In genomic region chr9:119008871-119009270, GRCm38 (mm10) we compare ENCODE assay signal across 25 mouse cellular contexts. TPM values are rescaled to one million over a fixed set of nuclear protein-coding genes. Genes with fewer than 3 reads are reported as not detected.
DNase-seq lines count a peak whose midpoint lies in the region; ATAC-seq and TF ChIP-seq lines count a peak whose summit lies in the region.
"Had no signal": no experiment of that assay in that cellular context is flagged by ENCODE, and none has a peak within 500 bp of the region (broad histone marks: within the 10 kb centered on the region; RNA-seq: fewer than 3 reads in every experiment).

No protein-coding gene starts in this region.

- TF ChIP-seq CTCF in left cerebral cortex, adult 2 months (IDR thresholded peaks at IDR 0.05) = no peak

- no peak overlapping the region for H3K4me3 ChIP-seq in heart, embryonic 16.5 days (ENCODE audit: low read length)
- H3K4me3 ChIP-seq in heart, embryonic 12.5 days = no peak overlapping the region
- H3K4me3 ChIP-seq in left cerebral cortex, adult 2 months = no peak overlapping the region
- no peak overlapping the region for H3K4me3 ChIP-seq in lung, embryonic 16.5 days (ENCODE audit: low read length)
- no peak overlapping the region for H3K4me3 ChIP-seq in embryonic facial prominence, embryonic 15.5 days (replicated peaks)
- H3K4me3 ChIP-seq: gastrocnemius, adult 2 months; megakaryocyte, embryonic 14.5 days; midbrain, embryonic 12.5 days; myocyte; neural tube, embryonic 12.5 days had no signal

- WGBS in heart, embryonic 16.5 days = 64% methylated on average over 7 of the region's 7 CpGs
- WGBS in heart, embryonic 12.5 days = 60% methylated on average over 7 of the region's 7 CpGs
- WGBS in lung, embryonic 16.5 days = 33% methylated on average over 7 of the region's 7 CpGs
- 63% methylated on average over 7 of the region's 7 CpGs for WGBS in embryonic facial prominence, embryonic 15.5 days

- H3K4me2 ChIP-seq in heart, embryonic 16.5 days (ENCODE audit: low read depth, low read length) = no peak overlapping the region
- H3K4me2 ChIP-seq in heart, embryonic 12.5 days = no peak overlapping the region
- no peak overlapping the region for H3K4me2 ChIP-seq in lung, embryonic 16.5 days (ENCODE audit: low read depth, low read length)
- H3K4me2 ChIP-seq in embryonic facial prominence, embryonic 15.5 days (replicated peaks) = no peak overlapping the region
- H3K4me2 ChIP-seq: liver, embryonic 11.5 days; midbrain, embryonic 12.5 days; neural tube, embryonic 12.5 days had no signal

- H3K27ac ChIP-seq in heart, embryonic 16.5 days (ENCODE audit: low read length) = peak overlapping the region; percentile 34; the same call in 1 of the 2 replicates
- H3K27ac ChIP-seq in heart, embryonic 12.5 days (ENCODE audit: poor library complexity, severe bottlenecking) = no peak overlapping the region
- peak overlapping the region; percentile 82; the same call in 1 of the 2 replicates for H3K27ac ChIP-seq in left cerebral cortex, adult 2 months
- peak overlapping the region; percentile 47 for H3K27ac ChIP-seq in lung, embryonic 16.5 days (ENCODE audit: low read length)
- 0 out of 2 replicates have a peak overlapping the region, but pooled peaks have one; percentile 17 for H3K27ac ChIP-seq in embryonic facial prominence, embryonic 15.5 days (replicated peaks)
- H3K27ac ChIP-seq: gastrocnemius, adult 2 months; midbrain, embryonic 12.5 days; neural tube, embryonic 12.5 days had no signal

- H3K4me1 ChIP-seq in heart, embryonic 16.5 days (ENCODE audit: control insufficient read depth, insufficient read depth, low read length) = peaks cover 18% of the 10 kb centered on the region
- peaks cover 29% of the 10 kb centered on the region for H3K4me1 ChIP-seq in heart, embryonic 12.5 days (replicated peaks)
- peaks cover 45% of the 10 kb centered on the region for H3K4me1 ChIP-seq in lung, embryonic 16.5 days (replicated peaks; ENCODE audit: control insufficient read depth, insufficient read depth, low read length)
- peaks cover 31% of the 10 kb centered on the region for H3K4me1 ChIP-seq in embryonic facial prominence, embryonic 15.5 days

- peaks cover 4% of the 10 kb centered on the region; the same call in 1 of the 2 replicates for H3K36me3 ChIP-seq in heart, embryonic 16.5 days (ENCODE audit: control insufficient read depth, insufficient read depth)
- H3K36me3 ChIP-seq in heart, embryonic 12.5 days = peaks cover 24% of the 10 kb centered on the region
- peaks cover 5% of the 10 kb centered on the region; the same call in 1 of the 2 replicates for H3K36me3 ChIP-seq in lung, embryonic 16.5 days (ENCODE audit: control insufficient read depth, insufficient read depth, low read length)
- peaks cover 11% of the 10 kb centered on the region; the same call in 1 of the 2 replicates for H3K36me3 ChIP-seq in embryonic facial prominence, embryonic 15.5 days
- H3K36me3 ChIP-seq: midbrain, embryonic 12.5 days; neural tube, embryonic 12.5 days had no signal

- H3K9ac ChIP-seq in heart, embryonic 16.5 days (ENCODE audit: low read length) = 0 out of 2 replicates have a peak overlapping the region, but pooled peaks have one; percentile 13
- no peak overlapping the region for H3K9ac ChIP-seq in heart, embryonic 12.5 days
- H3K9ac ChIP-seq in lung, embryonic 16.5 days (ENCODE audit: low read length) = no peak overlapping the region
- no peak overlapping the region for H3K9ac ChIP-seq in embryonic facial prominence, embryonic 15.5 days
- H3K9ac ChIP-seq: midbrain, embryonic 12.5 days; neural tube, embryonic 12.5 days had no signal

- ATAC-seq in heart, embryonic 16.5 days (replicated peaks; ENCODE audit: extremely low read depth, insufficient read depth, low FRiP score) = 0 out of 2 replicates have a peak, but pooled peaks have one; percentile 14
- no peak for ATAC-seq in heart, embryonic 12.5 days (ENCODE audit: insufficient number of reproducible peaks, low FRiP score)
- peak; percentile 56 for ATAC-seq in lung, embryonic 16.5 days (ENCODE audit: low read depth)
- no peak for ATAC-seq in embryonic facial prominence, embryonic 15.5 days (ENCODE audit: insufficient number of reproducible peaks, low FRiP score, low TSS enrichment, low read depth)
- ATAC-seq: forebrain, embryonic 16.5 days; hindbrain, embryonic 16.5 days; Patski had no signal

- intact Hi-C loops in left cerebral cortex, adult 2 months (cut with DNase I) = no loop called here
- intact Hi-C loops in left cerebral cortex, postnatal 4 days (cut with DNase I) = no loop called here

- DNase-seq in left cerebral cortex, adult 2 months (ENCODE audit: extremely low spot score in 1 of 2, low spot score in 2 of 2) = no peak
- DNase-seq in left cerebral cortex, postnatal 4 days = no peak
- DNase-seq in lung, postnatal 36 days = no peak
- DNase-seq: adrenal gland, postnatal 10 days; cerebellum, adult 8-10 months; cerebellum, postnatal 25 days; gastrocnemius, adult 2 months; gastrocnemius, postnatal 36 days; heart, adult 18-20 months; kidney, adult 18-20 months; kidney, postnatal 25 days; layer of hippocampus, postnatal 36 days; right cerebral cortex, postnatal 4 days had no signal

- no peaks in the 10 kb centered on the region for H3K9me3 ChIP-seq in heart, embryonic 16.5 days (replicated peaks; ENCODE audit: control insufficient read depth, low read length)
- H3K9me3 ChIP-seq in heart, embryonic 12.5 days (replicated peaks) = no peaks in the 10 kb centered on the region
- H3K9me3 ChIP-seq in lung, embryonic 16.5 days (ENCODE audit: control insufficient read depth, low read length) = no peaks in the 10 kb centered on the region
- H3K9me3 ChIP-seq in embryonic facial prominence, embryonic 15.5 days (replicated peaks) = no peaks in the 10 kb centered on the region
- H3K9me3 ChIP-seq: megakaryocyte, embryonic 14.5 days; midbrain, embryonic 12.5 days; neural tube, embryonic 12.5 days had no signal

- no peaks in the 10 kb centered on the region for H3K27me3 ChIP-seq in heart, embryonic 16.5 days (ENCODE audit: control insufficient read depth, insufficient read depth, low read length)
- H3K27me3 ChIP-seq in heart, embryonic 12.5 days (replicated peaks) = no peaks in the 10 kb centered on the region
- no peaks in the 10 kb centered on the region for H3K27me3 ChIP-seq in lung, embryonic 16.5 days (ENCODE audit: control insufficient read depth, insufficient read depth, low read depth, low read length)
- no peaks in the 10 kb centered on the region for H3K27me3 ChIP-seq in embryonic facial prominence, embryonic 15.5 days
- H3K27me3 ChIP-seq: megakaryocyte, embryonic 14.5 days; midbrain, embryonic 12.5 days; neural tube, embryonic 12.5 days; Patski had no signal

RNA-seq across cellular contexts. Expression of gene Vill, which starts 43.7 kb away (rescaled TPM):
- 9.0 and 11.4 TPM in 2 replicates for polyA plus RNA-seq in heart, embryonic 16.5 days (2015; fragmentation: Nextera tagmentation; extraction: Ambion mirVana)
- polyA plus RNA-seq in heart, embryonic 12.5 days (2016; fragmentation: Nextera tagmentation; extraction: Ambion mirVana) = 14.3 and 15.3 TPM in 2 replicates
- total RNA-seq in left cerebral cortex, adult 2 months (2021) = 1 to 10 TPM; 8.3 to 8.9 TPM
- 1 to 10 TPM; 1.2 to 2.4 TPM for total RNA-seq in left cerebral cortex, postnatal 4 days (2021)
- polyA plus RNA-seq in lung, embryonic 16.5 days (2015; fragmentation: Nextera tagmentation; extraction: Ambion mirVana) = 34.9 and 38.2 TPM in 2 replicates
- 17.1 and 19.0 TPM in 2 replicates for polyA plus RNA-seq in embryonic facial prominence, embryonic 15.5 days (2015; fragmentation: Nextera tagmentation; extraction: Ambion mirVana)

Comparison
In these comparisons a context has a peak if more than half of its experiments do, and no peak if none do; other contexts are left out.
1. ATAC-seq: peak in heart, embryonic 16.5 days (single experiment) and lung, embryonic 16.5 days (single experiment); none in heart, embryonic 12.5 days (single experiment) and embryonic facial prominence, embryonic 15.5 days (single experiment).